Mouse (Mus musculus) heart, adult 9 months (tissue): ENCODE results near the gene Tmeff1.

Experiments used
- DNase-seq, 2 experiments: peaks; one replicate each; pipeline ENCODE4 v3.0.0; 2022; ENCODE audit warnings: low spot score in 2 of 2

The Tmeff1 gene

DNA sequence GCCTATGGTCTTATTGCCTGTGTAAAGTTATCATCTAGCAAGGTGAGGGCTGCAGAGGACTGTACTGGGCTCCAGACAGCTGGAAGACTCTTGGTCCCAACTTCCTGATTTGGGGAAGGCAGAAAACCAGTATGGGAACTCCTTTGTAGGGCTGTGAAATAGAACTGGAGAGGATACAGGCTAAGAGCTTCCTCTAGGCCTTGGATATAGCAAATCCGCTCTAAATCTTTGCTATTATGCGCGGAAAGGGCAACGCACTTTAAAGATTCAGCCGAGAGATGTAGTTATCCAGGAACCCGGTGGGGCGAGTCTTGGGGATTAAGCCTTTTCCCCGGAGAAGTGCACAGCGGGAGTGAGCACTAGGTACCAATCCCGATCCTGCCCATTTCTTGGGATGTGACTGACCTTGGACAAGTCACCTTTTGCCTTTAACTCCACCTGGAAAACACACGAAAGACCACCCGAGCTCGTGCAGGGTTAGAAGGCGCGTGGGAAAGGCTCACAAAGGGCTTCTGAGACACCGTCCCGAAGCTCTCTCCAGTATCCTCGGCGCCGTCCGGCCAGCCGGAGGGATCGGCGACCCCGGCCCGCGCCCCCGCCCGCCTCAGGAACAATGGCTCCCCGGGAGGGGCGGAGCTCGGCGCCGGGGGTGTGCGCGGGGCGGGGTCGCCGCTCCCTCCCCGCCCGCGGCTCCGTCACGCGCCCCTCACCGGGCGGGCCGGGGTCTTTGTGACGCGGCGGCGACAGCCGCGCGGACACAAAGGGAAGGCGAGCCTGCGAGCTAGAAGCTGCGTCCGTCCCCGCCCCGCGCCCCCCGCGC lies at the start of gene Tmeff1:
TSS of gene Tmeff1 (plus strand) at position 754 of the 820 bp plus-strand sequence.
- no peak for DNase-seq

DNA sequence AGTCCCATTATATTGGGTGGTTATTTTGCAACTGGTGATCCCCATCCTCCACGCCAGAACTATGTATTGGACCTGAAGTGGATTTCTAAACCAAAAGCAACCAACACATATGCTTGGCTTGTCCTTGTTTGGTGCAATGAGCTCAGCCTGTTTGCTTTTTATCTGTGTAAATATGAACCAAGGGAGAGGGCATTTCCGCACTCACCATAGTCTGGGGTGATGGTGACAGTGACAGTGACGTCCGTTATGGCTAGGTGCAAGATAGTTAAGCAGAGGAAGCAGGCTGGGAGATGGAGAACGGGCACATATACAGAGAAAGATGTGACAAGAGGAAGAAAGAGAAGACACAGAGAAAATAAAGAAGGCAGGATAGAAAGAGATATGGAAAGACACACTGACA lies 48.7 kb upstream of the Tmeff1 start:
- DNase-seq, result no peak

DNA sequence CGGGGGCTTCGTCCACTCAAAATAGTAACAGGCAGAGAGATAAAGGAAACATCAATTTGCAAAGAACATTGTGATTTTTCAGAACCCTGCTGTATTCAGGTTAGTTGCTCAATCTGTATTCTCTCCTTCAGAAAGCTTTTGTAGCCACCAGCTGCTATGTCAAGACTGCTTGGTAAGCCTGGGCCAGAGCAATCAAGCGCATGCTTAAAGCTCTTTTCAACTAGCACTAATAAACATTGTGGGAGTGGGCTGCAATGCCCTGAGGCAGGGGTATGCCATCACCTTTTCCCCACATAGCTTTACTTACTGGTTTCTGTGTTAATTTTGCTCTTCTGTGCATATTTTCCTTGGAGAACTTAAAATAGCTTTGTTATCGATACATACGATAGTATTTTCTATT lies 48.0 kb upstream of the Tmeff1 start:
- no peak for DNase-seq

DNA sequence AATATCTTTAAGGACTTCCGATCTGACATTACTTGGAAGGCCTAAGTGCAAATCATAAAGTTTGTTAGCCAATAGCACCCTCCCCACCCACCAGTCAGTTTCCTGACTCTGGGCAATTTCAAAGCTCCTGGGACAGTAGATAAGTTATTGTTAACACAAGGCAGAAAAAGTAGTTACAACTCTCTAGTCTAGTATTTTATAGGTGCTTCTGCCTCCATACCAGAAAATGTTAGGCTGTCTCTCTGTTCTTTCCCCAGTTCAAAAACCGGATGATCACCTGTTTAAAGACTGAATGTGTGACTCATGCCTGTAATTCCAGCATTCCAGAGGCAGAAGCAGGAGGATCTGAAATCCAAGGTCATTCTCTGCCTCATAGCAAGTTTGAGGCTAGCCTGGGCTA lies 46.4 kb upstream of the Tmeff1 start:
- no peak for DNase-seq

DNA sequence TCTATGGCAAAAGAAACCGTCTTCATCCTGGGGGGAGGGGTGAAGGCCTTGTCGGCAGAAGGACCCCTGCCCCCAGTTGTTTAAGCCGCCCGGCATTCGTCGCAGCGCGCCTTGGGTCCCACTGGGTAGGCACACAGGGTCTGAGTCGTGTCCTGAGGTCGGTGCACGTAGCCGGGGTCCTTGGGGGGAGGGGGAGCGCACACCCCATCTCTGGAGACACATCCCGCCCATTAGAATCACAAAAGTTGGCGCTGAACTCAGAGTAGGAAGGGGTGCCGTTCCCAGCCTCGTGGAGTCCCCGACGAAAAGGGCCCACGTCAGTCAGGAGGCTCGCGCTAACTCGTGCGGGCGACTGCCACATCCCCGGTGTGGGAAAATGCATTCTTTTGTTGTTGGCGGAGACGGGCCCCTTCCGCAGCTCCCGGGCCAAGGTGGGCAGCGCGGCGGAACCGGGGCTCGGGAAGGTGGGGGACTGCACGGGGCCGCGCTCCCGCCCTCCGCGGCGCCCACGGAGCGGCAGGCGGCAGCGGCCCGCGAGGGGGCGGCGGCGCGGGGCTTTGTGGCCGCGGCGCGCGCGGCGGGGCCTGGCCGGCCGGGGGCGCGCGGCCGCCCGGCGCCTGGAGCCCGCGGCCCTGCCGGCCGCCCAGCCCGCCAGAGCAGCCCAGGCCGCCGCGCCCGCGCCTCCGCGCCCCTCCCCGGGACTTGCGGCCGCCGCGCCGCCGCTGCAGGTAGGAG lies 45.0 kb upstream of the Tmeff1 start, which contains the start of gene Msantd3:
TSS of gene Msantd3 (plus strand) at position 95 of the 735 bp plus-strand sequence.
- peak; percentile 26 to 43 for DNase-seq

DNA sequence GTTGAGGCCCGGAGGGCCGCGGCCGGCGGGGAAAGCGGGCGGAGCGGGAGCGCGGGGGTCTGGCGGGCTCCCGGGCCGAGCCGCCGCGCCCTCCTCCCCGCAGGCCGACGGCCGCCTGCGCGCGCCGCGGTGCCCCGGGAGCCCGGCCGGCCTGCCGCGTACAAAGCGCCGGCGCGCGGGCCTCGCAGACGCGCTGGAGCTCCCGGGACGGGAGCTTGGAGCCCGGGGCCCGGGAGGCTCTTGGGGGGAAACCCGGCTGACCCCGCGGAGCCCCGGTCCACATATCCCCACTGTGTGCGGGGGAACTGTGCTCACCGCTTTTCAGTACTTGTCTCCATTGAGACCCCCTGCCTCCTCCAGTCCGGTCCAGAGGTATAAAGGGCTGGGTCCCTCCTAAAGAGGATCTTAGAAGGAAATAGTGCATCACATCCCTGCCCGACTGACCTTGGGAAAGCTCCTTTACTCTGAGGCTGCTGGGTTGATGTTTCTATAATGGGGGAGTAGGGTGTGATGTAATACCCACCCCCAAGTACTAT lies 44.3 kb upstream of the Tmeff1 start:
- peak; percentile 16 to 25 for DNase-seq

DNA sequence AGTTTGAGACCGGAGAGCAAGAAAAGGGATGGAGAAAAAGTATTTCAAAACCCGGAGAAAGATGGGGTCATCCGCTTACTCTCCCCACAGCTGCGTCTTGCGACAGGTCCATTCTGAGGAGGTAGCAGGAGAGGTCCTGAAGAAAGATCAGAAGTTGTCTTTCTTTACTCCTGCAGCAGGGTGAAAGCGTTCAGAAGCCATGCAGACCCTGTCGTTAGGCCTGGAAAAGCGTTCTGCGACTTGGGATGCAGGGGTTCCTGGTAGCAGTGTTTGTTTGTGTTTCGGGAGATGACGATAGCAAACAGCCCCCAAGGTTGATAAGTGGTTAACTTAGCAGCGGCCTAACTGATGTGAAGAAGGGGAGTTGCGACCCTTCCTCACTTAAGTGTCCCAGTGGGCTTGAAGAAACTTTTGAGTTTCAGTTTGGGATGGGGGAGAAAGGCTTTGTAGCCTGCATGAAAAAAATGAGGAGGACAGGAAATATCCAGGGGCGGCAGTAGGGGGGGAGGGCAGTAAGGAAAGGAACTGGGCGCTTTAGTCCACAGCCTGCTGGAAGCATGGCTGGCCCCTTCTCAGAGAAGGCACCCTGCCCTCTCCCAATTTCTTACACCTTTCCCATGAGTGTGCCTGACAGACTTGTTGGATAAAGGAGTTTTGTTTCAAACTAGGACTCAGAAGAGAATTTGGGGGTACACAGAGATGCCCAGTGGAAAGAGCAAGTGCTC lies 43.3 kb upstream of the Tmeff1 start:
- no peak for DNase-seq

DNA sequence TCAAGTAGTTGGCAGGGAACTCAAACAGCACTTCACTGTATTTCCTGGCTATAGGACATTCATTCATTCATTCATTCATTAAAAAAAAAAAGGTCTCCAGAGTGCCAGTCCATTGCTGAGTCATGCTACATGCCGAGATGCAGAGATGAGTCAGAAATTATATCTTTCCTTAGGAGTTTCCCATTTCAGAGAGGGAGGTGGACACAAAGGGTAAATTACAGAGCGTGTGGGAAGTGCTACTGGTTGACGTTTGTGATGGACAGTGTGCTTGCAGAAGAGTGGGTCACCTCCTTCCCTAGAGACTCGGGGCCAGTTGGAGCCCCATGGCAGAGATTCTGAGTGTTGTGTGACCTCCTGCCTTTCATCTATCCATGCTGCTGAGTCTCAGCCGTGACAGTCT lies 42.6 kb upstream of the Tmeff1 start:
- DNase-seq, result no peak

DNA sequence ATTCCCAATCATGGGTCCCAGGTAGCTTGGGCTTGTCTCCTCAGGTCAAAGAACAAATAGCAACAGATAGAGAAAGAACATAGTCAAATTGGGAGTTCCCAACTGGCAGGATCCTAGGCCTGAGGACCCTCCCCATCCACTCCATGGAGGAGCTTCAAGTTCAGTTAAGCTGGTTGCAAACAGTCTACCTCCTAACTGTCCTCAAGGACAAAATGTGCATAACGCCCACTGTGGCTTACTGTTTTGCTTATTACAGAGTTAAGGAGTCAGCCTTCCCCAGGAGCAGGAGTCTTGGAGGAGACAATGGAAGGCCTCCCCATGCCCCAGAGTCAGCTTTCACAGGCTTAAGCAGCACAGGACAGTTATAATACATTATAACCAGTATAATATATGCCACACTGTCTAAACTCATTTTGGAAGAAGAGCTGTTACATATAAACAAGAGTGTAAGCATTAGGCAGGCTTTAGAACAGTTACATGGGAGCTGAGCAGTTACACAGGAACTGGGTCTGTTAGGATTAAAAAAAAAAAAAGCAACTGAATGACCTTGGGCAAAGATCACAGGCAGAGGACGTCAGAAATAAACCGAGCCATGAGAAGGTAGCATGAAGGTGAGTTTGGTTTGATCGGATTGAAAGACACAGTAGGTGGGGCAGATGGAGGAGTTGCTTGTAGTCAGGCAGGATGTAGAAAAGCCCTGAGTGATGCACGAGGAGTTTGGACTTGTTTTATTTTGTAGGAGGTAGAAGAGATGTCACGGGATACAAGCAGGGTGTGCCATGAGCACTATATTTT lies 41.7 kb upstream of the Tmeff1 start:
- DNase-seq, result no peak

DNA sequence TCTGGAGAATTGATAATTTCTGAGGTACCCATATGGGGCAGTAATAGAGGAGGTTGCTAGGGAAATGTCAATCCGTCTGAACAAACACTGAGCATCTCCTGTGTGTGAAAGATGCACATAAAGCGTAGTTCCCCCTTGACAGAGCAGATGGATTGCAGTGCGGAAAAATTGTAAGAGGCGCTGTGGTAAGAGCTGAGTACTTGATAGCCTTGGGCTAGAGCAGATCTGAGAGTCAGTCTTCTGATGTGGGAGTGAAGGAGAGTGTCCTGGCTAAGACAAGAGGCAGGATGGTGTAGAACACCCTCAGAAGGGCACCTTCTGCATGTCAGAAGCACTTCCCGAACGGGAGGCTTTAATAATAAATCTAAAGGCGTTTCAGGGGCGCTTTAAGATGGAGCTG lies 40.8 kb upstream of the Tmeff1 start:
- no peak for DNase-seq

DNA sequence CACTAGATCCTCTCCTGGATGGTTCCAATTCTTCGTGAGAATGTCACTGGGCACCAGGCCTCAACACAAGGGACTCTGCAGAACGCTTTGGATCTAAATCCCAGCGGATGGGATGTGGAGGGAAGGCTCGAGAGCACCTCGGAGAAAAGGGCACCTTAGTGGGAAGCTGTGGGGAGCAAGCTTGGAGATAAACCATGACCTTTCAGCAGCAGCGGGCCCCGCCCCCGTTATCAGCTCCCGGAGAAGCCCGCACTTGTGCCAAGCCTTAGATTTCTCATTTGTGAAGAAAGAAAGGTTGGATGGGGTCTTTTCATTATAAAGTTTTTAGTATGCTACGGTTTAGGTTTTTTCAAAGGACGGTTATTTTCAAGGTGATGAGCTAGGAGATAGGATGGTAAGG lies 39.0 kb upstream of the Tmeff1 start:
- no peak for DNase-seq

DNA sequence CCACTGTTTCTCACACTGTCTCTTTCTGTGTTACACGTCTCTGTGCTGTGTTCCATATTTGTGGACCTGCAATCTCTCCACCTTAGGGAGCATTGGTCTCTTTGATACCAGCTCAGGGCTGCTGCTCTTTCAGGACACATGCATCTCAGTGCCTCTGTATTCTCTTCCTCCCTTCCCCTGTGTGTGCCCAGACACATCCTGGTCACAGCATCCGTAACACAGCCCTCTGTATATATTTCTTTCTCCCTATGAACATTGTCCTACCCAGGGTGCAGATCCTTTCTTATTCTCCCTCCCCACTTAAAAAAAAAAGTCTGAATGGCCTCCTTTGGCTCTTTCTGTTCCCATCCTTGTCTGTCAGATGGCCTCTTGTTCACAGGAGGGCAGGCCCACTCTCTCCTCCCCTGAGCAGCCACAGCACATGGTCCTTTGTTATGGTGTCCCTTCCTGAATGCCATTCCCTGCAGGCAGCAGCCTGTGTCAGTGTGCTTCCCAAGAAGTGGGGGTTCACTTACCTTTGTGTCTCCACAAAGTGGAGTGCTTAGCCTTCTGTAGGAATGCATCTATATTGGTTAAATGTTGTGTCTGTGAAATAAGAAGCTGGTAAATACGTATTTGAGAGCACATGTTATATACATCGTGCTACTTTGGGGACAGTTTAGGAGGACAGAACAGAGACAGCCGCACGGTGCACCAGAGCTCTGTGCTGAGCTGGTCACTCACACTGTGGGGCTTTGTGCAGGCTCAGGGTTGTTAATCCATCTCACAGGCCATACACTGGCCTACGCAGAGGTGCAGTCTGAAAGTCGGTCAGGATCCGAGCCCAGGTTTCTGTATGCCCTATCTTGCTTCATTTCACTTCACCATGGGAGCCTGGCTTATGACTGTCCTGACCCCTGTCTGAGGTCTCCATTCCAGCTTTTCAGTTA lies 38.1 kb upstream of the Tmeff1 start:
- no peak for DNase-seq

DNA sequence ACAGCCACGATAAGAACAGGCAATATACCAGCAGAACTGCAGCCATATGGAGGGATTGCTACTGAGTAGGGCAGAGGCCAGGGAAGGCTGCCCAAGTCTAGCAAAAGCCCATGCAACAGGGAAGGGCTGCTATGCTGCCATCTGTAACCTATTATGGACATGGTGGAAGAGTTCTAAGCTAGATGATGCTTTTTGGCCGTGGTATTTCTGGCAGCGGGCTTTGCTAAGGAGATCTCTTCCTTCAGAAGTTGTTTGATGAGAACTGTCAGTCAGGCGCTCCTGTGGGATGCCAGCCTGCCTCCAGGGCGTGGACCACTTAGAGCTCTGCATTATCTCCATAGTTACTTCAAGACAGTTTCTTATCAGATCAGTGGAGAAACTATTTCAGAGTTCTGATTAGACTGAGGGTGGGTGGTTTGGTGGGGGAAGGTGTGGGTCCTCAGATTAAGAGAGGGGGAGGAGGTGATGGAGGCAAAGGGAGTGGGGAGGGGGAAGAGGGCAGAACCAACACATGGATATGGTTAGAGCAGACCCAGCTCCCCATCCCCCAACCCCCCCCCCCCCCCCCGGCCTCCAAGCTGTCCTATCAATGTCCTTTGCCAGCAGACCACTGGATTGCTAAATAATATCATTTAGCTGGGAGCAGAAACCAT lies 36.5 kb upstream of the Tmeff1 start:
- no peak for DNase-seq

DNA sequence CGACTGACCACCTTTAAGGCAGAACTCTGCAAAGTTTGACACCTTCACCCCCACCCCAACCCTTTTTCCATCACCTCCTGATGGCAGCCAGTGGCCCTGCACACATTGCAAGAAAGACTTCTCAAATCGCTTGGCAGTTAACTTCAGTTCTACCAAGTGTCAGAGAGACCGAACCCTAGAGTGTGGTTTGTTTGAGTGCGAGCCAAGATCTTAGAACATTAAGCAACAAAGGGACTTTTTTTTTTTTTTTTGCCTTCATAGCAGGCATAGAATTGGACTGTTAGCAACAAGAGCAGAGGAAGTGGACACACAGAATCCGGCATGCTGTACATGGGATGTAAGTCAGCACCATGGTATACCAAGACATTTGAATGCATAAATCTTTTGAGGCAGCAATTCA lies 35.3 kb upstream of the Tmeff1 start:
- DNase-seq, result no peak

DNA sequence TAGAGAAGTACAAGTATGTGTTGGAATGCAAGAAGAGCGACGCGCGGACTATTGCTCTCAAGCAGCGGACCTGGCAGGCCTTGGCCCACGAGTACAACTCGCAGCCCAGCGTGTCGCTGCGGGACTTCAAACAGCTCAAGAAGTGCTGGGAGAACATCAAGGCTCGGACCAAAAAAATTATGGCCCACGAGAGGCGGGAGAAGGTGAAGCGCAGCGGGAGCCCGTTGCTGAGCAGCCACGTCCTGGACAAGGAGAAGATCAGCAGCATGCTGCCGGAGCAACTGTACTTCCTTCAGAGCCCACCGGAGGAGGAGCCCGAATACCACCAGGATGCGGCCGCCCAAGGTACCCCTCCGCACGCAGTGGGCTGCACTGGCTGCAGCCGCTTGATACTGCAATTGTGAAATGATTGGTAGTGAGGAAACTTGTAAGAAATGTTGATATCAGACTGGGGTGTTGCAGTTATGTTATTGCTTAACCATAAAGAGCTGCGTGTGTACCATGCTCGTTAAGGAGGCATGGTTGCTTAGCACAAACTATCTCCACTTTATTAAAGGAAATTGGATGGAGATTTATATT lies 32.4 kb upstream of the Tmeff1 start:
- no peak for DNase-seq

DNA sequence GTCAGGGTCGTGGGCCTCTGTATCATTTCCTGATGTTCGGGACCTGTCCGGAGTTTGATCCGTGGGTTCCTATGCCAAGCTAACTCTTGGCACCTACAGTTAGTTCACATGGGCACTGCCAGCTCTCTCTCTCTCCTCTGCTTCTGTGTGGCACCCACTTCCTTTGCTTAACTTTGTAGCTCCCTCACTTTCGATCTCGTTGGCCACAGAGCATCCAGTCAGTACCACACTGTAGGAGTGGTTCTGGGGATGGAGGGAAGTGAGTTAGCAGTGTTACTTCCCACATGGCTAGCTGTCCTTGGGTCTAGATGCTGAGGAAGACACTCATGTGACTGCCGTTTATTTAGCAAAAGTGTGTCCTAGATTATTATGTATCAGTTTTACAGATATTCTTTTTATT lies 30.8 kb upstream of the Tmeff1 start:
- no peak for DNase-seq

DNA sequence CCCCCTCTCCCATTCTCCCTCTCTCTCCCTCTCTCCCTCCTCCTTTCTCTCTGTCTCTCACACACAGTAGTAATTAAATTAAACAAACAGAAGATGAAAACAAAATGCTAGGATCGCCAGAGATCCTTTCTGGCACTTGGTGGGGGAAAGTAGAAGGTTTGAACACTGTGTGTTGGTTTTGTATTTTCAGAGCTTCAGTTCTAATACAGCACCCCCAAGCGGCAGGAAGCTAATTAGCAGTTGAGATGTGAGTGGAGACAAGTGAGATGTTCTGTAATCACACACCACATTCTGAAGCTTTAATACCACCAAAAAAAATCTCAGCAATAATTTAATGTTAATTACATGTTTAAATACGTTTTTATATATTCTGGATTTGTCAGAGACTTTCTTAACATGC lies 29.2 kb upstream of the Tmeff1 start:
- peak in 1 of 2 experiments; percentile 19 for DNase-seq

DNA sequence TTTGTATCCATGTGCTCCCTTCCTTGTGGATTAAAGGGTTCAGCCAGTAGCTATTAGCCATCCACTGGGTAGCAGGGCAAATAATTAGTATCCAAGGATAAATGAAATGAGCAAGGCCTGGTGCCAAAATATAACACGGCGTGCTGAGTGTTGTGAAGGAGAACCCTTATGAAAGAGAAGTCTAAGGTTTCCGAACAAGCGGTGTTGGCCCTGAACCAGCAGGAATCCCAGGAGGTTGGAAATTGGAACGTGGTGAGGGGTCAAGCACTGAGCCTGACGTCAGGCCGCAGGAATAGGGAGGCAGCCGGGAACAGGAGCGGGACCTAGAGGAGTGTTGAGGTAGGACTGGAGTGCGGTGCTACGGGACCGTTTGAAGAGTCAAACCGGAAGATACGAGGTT lies 25.3 kb upstream of the Tmeff1 start:
- no peak for DNase-seq

DNA sequence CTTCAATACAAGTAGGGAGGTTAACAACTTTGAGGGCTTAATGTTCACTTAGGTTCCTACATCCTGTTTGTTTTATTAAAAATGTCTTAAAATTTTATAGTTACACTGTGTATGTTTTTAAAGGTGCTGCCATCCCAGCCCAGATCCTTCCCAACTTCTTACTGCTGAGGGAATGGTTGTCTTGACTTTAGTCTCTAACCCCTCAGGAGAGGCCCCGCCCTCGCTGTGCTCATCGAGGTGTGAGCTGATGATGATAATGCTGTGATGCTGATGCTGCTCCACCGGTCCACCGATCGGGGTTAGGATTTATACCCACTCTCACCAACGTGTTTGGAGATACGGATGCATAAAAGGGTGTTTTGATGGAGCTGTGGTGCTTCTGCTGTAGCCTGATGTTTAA lies 23.1 kb upstream of the Tmeff1 start:
- DNase-seq, result no peak
